Mouse (Mus musculus) lung, postnatal 14 days (tissue): Measurements from ENCODE around the gene Pvalb.

Experiments
- DNase-seq: peaks from one replicate; pipeline ENCODE4 v3.0.0; 2021

The Pvalb gene

DNA sequence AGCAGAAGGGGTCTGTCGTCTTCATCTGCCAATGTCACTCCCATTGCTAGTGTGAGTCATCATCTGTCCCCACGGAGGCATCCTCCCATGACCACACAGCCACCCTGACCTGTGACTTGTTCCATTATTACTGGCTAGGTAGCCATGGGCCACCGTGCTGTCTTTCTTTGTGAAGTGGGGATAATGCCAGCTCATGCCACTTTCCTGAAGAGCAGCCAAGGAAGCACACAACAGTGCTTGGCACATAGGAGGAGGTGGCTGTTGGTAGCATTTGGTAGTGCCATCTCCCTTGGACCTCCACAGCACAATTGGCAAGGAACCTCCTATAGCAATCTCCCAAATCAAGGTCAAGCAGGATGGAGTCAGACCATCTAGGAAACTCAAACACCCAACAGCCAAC is 11.9 kb downstream of the Pvalb start:
- no peak for DNase-seq

DNA sequence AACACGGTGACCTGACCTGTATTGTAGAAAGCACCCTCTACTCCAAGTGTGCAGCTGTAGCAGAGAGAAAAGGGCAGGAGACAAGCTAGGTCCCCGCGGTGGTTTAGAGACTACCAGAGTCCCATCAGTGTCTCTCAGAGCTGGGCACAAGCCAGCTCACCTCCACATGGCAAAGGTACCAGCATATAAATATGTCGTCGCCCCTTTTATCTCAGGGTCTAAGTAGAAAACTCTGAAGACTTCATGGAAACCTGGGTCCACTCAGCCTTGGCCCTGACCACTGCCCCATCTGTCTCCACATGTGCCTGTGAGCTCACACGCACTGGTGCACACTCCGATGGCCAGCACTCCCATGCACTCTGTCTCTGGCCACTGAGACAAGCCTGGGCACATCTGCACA is 16.6 kb downstream of the Pvalb start:
- no peak for DNase-seq

DNA sequence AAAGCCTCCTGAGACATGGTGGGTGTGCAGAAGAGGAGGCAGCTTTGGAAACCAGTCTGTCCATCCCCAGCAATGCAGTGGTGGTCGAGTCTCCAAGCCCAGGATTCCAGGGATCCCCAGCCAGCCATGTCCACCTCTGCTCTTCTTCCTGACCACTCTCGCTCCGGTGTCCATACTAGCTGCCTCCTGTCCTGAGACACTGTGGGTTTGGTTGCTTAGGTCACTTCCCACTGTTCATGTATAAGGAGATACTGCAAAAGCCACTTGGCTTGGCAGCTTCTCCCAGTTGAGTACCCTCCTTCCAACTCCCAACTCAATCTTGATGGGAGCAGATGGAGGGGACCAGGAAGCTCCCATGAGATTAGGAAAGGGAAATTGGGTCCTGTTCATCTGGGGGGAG is 17.7 kb downstream of the Pvalb start:
- no peak for DNase-seq

DNA sequence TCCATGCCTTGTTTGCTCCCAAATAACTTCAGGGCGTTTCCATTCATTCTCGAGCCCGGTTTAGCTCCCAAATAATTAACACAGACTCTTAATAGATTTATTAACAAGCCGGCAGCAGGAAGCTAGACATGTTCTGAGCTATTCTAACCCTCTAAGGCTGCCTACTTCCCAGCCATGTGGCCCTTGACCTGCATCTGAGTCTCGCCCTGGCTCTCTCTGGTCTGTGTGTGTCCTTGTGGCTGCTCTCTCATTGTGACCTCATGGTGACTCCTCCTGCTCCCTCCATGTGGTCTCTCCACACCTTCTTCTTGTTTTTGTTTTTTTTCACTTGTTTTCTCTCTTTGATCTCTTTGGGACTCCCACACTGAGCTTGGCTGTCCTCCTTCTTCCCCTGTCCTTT is 19.3 kb downstream of the Pvalb start:
- no peak for DNase-seq

DNA sequence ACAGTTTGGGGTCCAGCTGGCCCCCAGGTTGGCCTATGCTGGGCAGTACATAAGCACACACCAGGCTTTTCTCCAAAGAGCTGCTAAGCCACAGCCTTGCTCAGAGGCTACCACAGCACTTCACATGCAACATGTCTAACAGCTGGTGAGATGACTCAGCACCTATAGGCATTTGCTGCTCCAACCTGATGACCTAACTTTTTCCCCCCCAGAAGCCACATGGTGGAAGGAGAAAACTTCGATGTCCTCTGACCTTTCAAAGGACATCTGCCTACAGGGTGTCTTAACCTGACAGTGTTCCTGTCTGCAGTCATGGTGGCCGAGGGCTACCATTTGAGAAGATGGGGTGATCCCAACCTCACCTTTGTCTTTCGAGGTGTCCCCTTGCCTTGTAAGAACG is 20.6 kb downstream of the Pvalb start:
- DNase-seq, result no peak

DNA sequence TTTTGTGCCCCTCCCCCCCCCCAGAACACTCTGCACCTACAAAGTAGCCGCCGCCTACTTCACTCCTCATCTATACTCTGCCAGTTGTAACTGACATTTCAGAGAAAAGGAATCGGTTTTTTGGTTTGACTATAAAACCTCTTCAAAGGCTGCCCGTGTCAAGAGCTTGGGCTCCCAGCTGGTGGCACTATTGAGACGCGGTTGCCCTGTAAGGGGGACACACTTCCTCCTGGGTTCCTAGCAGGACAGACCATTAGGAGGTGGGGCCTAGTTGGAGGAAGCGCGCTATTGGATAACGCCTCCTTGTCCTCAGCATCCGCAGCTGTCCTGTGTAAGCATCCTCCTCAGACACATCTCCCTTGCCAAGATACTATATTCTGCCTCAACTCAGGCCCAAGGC is 21.3 kb downstream of the Pvalb start:
- peak; percentile 37 for DNase-seq

DNA sequence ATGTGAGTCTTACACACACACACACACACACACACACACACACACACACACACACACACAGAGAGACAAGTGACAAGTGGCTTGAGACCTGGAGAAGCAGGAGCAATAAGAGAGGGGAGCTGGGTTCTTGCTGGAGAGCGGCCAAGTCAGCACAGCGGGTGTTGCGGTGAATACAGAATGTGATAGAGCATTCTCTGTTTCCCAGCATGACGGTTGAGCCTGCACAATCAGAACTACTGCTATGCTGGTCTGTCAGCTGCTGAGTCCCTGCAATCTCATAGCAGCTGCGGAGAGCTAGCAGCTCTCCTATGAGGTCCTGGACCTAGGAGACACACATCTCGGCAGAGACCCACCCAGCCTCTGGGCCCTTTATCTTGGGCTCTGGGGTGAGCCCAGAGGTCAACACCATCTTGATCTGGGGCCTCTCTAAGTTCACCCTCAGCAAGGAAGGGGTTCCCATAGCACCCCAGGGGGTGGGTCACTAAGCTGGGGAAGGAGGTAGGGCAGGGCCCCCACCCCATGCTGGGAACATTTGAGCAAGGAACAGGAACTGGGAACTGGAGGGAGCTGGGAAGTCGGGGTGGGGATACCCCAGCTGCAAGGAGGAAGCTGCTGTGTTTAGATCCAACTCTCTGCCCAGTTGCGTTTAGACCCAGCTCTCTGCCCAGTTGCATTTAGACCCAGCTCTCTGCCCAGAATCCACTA is 24.3 kb downstream of the Pvalb start:
- DNase-seq, result no peak

DNA sequence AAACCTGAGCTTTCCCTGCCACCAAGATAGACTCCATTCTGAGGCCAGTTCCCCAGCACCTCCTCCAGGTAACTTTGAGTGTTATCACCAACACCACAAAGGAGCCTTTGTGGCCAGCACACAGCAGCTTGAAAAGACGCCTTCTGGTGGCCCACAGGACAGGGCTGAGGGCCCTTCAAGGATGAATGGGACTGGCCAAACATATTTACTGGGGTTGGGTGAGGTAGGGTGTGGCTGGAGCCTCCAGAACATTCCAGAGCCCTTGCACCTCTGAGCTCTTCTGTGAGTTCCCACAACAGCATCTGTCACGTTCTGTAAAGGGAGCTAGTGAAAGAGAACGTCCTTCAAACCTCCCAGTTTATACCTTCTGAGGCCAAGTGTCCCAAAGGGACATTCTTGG is 26.4 kb downstream of the Pvalb start:
- no peak for DNase-seq

DNA sequence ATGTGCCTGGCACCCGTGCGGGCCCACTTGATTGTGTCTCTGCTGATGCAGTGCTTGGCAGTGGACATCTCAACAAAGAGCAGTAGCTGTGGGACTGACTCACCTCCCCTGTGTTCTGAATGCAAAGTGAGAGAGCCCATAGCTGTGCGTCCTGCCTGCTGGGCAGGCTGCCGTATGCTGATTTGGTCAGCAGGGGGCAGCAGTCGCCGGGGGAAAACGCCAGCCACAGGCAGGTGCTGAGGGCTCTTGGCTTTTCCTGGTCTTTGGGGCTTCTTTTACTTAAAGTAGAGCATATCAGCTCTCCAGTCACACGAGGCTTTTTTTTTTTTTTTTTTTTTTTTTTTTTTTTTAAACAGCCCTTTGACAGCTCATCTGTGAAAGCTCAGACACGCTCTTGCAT is 27.8 kb downstream of the Pvalb start:
- DNase-seq, result peak; percentile 82

DNA sequence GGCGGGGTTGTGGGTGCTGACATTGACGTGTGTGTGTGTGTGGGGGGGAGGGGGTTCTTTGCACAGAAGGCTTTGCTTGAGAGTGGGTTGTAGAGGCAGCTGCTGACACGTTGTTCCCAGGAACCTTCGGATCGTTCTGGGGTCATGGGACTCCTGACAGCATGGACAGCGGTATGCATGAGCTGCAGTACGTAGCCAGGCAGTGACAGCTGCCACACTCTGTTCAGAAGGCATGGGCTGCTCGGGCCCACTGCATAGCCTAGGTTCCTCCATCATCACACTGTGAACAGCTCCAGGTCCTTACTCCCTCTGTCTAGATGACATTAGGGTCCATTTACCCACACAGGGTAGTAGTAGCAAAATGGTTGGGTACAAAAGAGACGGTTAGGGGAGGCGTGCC is 28.9 kb downstream of the Pvalb start:
- DNase-seq, result no peak

DNA sequence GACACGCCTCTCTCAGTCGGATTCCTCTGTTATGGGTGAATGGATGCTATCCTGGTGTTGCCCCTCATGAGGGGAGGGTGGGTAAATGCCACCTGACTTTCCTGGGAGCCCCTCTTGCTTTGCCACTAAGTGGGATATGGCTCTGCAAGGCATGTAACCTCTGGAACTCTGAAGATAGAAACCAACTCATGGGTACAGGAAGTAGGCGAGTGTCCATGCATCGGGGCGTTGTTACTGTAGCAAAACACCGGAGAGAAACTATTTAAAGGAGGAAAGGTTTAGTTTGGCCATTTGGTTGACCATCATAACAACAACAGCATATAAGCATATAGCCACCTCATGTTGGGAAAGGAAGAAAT is 31.3 kb downstream of the Pvalb start:
- DNase-seq, result no peak

DNA sequence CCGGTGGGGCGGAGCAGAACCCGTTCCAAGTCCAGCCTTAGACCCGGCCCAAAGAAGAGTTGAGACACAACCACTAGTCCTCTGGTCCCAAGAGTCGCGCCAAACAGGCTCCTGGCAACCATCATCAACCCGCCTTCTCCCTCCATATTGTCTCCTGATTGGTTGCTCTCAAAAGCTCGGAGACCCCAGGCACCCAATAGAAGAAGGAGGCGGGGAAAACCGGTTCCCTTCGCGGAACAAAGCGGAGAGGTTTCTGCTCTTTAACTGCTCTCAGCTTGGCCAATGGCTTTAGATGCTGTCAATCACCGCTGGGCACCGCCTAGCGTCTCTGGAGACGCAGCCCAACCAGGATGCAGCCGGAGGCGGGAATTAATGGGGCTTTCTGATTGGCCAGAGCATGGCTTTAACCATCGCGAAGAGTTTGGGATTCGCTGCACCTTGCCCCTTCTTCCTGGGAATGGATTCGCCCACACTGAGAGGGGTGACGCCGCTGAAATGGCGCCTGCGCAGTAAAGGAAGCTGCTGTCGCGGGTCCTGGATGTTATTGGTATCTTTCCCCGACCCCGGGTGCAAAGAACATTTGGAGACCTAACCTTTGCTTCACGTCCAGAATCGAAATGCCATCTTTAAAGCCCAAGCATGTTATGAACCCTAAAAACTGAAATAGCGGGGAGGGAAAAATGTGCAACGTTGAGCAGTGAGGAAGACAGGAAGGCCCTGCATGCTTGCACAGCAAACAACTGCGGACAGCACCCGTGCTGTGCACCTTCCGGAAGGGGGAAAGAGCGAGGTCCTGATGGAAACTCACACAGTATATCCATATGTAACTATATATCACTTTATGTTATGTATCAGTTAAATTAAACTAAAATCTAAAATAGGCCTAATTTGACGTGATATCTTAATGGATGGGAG is 32.0 kb downstream of the Pvalb start, which contains the start of gene Ift27:
Gene Ift27, minus strand, starts transcription at position 136 of the 915 bp plus-strand sequence.
- DNase-seq, result peak; percentile 96

DNA sequence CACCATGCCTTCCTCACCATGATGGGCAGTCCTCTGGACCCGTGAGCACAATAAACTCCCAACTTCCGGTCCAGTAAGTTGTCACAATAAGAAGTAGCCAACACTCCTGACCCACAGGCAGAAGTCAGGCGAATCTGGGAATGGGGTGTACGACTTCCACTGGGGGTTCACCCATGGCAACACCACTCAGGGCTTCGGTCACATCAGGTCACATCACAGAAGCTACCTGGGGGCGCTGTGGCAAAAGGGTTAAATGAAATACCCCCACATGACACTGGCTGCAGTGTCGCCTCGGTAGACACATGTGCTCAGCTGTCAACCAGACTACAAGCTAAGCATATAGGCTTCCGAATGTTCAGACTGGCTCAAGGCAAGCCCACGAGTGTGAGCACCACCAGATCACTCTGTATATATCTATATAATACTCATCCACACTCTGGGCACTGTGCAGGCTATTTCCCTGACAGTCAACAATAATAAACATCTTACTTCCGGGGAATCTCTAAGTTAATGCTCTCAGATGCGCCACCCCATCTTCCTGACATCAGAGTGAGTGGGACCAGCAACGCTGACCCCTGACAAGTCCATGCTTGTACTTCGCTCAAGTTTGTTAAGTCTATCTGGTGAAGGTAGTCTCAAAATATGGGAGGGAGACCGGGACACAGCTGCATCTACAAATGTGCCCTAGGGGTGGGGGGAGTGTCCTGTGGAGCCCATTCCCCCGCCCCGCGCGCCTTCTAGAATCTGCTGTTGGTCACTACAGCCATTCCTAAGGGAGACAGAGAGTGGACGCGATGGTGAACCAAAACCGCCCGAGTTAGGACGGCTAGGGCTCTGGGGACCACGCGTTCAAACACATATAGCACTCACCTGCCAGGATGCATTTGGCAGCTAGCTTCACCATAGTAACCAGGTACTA is 33.0 kb downstream of the Pvalb start:
- no peak for DNase-seq

DNA sequence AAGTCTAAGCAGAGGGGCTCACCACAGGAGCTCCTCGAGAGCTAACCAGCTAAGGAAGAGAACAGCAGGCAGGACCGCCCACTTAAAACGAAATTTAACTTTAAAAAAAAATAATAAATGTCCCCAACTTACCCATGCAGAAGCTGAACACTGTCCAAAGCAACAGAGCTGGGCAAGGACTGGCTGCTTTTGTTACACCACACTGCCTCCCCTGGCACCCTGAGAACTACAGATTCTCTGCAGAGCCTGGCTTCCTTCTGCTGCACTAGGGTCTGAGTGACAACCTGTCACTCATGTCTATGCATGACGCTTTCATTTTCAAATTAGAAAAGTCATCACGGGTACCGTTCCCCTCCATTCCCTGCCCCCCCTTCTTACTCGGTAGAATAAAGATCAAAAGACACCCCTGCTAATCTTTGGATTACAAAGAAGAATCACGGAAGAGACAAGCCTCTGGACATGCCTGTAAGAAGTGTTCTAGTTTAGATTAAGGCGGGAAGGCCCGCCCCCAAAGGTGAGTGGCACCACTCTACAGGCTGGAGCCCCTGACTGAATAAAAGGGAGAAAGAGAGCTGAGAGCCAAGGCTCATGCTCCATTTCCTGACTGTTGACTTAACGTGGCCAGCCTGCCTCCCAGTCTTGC is 33.8 kb downstream of the Pvalb start:
- DNase-seq, result no peak

DNA sequence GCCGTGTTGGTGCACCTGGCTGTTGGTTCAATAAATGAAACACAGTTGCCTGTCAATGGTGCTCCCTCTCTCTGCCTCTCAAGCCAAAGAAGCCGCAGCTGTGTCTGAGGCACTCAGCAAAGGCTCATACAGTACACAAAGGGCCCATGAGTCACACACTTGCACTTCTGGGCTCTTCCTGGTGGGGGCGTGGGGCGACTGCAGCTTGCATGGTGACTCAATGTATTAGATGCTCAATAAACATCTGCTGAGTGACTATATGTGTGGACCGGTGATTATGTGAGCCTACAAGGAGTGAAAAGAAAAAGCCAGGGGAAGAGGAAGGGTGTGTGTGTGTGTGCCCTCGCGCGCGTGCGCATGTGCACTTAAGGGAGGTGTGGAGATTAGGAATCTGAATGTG is 34.5 kb downstream of the Pvalb start:
- DNase-seq, result no peak

DNA sequence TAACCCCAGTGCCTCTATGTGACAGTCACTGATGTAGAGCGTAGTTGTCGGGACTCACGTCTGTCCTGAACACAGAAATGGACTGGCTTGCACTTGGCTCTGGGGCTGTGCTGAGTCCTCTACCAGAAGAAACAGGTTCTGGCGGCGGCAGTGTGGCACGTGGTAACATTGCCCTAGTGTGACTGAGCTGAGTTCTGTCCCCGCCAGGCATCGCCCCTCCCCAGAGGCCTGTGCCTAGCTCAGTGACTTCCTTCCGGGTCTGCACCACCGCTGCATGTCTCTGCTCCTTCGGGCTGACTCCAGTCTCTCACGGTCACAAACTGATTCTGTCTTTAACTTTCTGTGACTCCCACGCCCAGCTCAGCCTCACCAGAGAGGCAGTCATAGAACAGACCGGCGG is 35.5 kb downstream of the Pvalb start:
- no peak for DNase-seq

DNA sequence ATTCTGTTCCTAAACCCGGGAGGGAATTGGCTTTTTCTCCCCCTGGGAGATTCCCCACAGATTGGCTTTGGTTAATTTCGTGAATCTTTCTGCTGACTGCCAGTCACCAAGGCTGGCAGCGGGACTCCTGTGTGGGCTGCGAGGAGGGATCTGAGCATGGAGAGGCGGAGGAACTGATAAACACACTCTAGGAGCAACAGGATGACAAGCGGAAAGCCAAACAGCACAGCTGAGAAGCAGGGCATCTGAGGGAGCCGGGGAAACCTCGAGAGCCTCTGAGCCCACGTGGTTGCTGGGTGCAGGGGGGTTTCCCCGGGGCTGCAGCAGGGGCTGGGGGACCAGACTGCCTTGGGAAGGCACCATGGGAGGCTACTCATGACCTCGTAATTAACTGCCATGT is 36.6 kb downstream of the Pvalb start:
- no peak for DNase-seq

DNA sequence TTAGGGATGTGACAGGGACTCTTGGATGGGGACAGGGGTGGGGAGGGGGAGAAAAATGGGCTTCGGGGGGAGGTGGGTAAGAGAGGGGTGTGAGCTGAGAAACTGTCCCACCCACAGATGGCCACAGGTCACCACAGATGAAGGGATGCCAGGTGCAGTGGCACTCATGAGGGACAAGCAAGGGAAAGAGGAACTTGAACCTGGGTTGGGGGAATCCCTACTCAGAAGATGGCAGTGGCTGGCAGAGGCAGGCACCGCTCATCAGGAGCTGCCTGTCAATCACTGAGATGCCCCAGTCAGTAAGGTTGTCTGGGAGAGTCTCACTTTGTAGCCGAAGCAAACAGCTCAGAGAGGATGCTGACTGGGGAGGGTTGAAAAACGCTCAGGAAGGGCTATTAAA is 40.9 kb downstream of the Pvalb start:
- DNase-seq, result no peak

DNA sequence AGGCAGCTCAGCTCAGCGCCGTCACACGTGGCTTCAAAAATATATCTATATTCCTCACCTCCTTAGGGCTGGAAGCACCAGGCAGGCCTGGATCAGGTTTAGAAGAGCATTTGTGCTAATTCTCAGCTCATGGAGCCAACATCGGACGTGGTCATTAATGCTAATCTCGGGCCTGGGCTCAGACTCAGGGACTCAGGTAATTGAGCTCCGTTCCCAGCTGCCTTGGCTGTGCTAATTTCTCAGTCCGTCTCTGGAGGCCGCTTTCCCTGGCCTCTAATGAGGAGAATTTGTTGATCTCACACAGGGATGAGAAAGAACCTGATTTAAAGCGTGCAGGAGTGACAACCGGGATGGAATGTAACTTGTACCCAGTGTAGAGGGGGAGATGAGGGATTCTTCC is 41.7 kb downstream of the Pvalb start:
- DNase-seq, result no peak

DNA sequence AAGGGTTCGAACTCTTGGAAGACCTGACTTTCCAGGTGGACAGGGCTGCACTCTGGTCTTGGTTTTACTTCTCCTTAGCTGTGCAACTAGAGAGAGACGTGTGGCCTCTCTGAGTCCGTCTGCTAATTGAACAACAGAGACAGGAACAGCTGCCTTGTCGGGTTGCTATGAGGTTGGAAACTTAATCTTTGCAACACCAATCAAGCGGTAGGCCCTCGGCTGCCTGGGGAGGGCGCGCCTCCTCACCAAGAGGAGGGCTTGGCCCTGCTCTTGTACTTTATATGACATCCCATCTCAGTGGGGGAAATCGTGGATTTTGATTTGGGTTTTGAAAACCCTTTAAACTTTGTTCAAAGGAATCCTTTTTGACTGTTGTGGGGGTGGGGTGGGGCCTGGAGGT is 44.3 kb downstream of the Pvalb start:
- DNase-seq, result no peak

DNA sequence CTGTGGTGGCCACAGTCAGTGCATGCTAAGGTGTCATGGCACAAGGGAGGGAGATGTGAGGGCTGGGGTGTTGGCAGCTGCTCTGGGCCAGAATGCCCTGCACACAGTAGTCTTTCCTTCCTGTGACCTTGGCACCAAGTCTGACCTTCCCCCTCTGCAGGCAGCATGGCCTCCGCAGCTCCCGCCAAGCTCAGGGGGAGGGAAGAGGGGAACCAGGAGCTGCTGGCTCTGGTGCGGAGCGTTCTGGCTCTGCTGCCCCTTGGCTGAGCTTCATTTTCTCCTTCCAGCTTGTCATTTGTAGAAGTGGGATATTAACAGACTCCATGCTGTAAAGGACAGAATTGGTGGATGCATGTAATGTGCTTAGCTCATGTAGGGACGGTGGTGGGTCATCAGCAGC is 47.9 kb downstream of the Pvalb start:
- no peak for DNase-seq

DNA sequence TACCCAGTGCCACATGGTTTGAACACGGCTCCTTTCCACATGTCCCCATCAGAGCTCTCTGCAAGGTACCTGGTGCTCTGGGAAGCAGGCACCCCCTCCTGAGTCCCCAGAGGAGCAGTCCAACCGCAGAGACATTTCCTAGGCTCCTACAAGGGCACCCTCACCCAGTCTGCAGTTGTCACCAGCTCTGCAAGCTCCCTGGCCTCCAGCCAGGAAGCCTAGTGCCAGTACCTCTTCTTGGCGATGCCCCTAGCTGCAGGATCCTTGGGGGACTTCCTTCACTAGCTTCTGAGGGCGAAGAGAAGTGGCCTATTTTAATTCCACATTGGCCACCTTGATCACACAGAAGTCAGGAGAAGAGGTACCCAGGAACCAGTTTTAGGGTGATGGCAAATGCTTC is 48.4 kb downstream of the Pvalb start:
- DNase-seq, result no peak

DNA sequence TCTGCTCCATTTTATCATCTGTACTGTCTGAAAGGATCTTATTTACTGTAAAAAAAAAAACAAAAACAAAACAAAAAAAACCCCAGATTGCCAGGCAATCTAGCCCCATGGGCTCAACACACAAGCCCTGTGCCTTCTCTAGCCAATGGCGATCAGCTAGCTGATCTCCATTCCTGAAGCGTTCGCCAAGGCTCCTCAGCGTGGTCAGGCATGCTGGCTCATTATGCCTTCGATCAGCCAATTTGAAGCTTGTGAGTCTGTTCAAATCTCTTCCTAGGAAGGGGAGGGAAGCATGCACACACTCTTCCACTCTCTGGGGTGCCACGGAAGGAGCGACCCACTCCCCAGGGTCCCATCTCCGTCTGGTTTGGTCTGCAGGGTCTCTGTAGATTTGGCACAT is 48.9 kb downstream of the Pvalb start:
- no peak for DNase-seq
